Mouse (Mus musculus) macrophage (primary cell): ENCODE data around the gene Pkd1l1. TPM values are rescaled to one million over a fixed set of nuclear protein-coding genes. Genes with fewer than 3 reads are reported as not detected.

Source experiments
- H3K27ac ChIP-seq: fragments of 350-480 bp; formaldehyde crosslinking; 2 replicates; pipeline ENCODE4 v1.9.0; 2021
- H3K36me3 ChIP-seq: fragments of 350-480 bp; formaldehyde crosslinking; 2 replicates; pipeline ENCODE4 v1.9.0; 2021; ENCODE audit errors: inconsistent target
- H3K4me3 ChIP-seq: fragments of 350-480 bp; formaldehyde crosslinking; 2 replicates; pipeline ENCODE4 v1.9.0; 2021; ENCODE audit errors: inconsistent target
- H3K79me2 ChIP-seq: fragments of 350-480 bp; formaldehyde crosslinking; 2 replicates; pipeline ENCODE4 v1.9.0; 2021; ENCODE audit errors: inconsistent target
- WGBS: methylation state at CpG from one replicate; pipeline ENCODE4 v1.1.7; 2026; ENCODE audit warnings: inconsistent platforms; ENCODE audit not compliant: missing documents; 5-methylcytosine and 5-hydroxymethylcytosine counted together
- polyA plus RNA-seq: library from polyadenylated mRNA; stranded (reverse); fragments of 250-400 nt; gene quantifications from 3 replicates; pipeline ENCODE4 v1.2.4, GENCODE M21; 2018; ENCODE audit warnings: inconsistent platforms

Gene Pkd1l1
- polyA plus RNA-seq, 1 experiment from 2014 or later = not detected

DNA sequence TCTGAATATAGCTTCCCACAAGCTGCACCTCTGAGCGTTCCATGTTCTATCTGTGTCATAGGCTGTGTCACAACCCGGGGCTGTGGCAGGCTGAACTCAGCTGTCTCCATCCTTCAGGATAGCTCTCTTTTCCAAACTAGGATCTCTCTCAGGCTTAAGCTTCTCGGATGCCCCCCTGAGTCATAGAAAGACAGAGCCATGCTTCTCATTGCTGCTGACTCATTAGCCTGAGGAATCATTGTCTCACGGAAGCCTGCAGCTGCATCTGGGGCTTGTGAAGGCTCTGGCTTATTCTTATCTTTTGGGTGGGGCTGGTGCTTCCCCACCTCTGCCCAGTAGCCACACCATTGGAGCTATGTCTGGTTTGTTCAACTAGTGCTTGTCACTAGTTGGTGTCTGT, 151.7 kb downstream of the Pkd1l1 start:
- WGBS = 90% methylated on average over 4 of the region's 4 CpGs
- Histone ChIP-seq H3K79me2 (no peaks in the 10 kb centered on the region), H3K4me3 (no peak overlapping the region), H3K36me3 (no peaks in the 10 kb centered on the region), H3K27ac (no peak overlapping the region)

- no peak overlapping the region for H3K27ac ChIP-seq
These were observed 155.7 kb downstream of the Pkd1l1 start for GRCm38 (mm10) chr11:8817376-8817775.

DNA sequence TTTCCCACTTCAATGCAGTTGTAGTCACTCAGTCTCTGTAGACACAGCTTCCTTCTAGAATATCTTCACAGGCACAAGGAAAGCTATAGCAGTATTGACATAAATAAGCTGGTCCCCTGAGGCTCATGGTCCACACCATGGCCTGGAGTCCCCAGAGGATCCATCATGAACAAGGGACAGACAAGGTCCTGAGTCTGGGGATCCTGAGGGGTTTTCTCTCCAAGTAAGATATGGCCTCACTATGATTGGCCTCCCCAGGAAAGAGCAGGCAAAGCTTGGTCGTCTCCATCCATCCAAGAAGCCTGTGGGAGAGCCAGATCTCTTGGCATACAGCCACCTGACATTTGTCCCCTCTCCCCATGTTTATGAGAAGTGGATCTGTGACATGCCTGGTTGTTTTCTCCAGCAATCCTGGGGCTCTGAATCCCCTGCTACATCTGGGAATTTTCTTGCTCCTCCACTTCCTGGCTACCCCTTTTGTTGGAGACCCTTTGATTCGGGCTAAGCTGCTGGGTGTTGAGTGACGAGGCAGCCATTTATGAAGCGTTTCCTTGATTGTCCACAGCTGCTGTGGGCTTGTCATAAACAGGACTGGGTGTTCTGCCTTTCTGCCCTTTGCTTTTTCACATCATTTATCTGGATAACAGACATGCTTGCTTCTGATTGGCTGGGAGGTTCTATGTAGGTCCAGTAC, 158.8 kb downstream of the Pkd1l1 start:
- H3K79me2 ChIP-seq = no peaks in the 10 kb centered on the region
- 88% methylated on average over 4 of the region's 4 CpGs for WGBS
- H3K4me3 ChIP-seq = no peak overlapping the region
- no peaks in the 10 kb centered on the region for H3K36me3 ChIP-seq
- H3K27ac ChIP-seq = no peak overlapping the region

More at GRCm38 (mm10) chr11:8817376-8817775, 155.7 kb downstream of the Pkd1l1 start:
- Histone ChIP-seq H3K4me3 (no peak overlapping the region), H3K36me3 (no peaks in the 10 kb centered on the region), H3K79me2 (no peaks in the 10 kb centered on the region)
- WGBS = 61% methylated on average over 3 of the region's 3 CpGs

DNA sequence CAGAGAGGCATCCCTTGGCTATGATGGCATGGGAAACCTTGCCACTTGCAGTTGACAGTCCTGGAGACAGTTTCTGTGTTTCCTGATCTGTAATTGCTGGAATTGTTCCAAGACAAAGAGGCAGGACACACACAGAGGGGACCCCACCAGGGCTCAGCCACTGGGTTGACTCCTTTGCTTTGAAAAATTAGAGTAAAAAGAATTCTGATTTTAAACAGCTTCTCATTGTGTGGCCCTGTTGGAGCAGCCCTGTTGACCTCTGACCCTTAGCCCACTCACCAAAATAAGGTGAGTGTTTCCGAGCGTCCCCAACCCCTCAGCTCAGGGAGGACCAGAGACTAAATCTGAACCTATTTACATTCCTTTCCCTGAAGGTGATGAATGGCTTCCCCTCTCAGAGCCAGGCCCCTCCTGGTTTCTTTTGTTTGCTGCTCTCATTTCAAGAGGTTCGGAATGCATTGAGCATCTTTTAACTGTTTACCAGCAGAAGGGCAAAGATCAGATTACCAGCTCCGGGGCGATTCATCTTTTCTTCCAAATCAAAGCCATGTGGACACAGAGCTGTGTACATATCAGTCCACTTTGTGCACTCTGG, 161.5 kb downstream of the Pkd1l1 start:
- no peaks in the 10 kb centered on the region for H3K36me3 ChIP-seq
- 69% methylated on average over 5 of the region's 5 CpGs for WGBS
- H3K27ac ChIP-seq = no peak overlapping the region

DNA sequence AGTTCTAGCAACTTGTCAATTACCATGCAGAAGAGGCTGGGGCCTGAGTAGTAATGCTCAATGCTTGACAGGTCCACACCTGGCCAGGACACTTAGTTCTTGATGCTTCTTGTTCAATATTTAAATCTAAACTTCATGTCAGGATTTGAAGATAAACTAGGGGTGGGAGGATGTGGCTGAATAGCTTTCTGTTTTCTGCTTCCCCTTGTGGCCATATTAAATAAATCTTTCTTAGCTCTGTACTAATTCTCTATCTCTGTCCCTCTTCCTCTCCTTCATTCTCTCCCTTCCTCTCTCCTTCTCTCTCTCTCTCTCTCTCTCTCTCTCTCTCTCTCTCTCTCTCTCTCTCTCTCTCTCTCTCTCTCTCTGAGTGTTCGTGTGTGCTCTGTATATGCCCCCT, 163.4 kb downstream of the Pkd1l1 start:
- Histone ChIP-seq H3K36me3 (no peaks in the 10 kb centered on the region), H3K27ac (no peak overlapping the region), H3K79me2 (no peaks in the 10 kb centered on the region), H3K4me3 (no peak overlapping the region)
- no CpG with 5 or more reads among the region's 1 CpGs for WGBS

More for the DNA sequence above, 161.5 kb downstream of the Pkd1l1 start:
- Histone ChIP-seq H3K79me2 (no peaks in the 10 kb centered on the region), H3K4me3 (no peak overlapping the region)

GRCm38 (mm10) chr11:8807009-8807408, 166.1 kb downstream of the Pkd1l1 start:
- no peaks in the 10 kb centered on the region for H3K36me3 ChIP-seq
- H3K4me3 ChIP-seq = no peak overlapping the region
- no peaks in the 10 kb centered on the region for H3K79me2 ChIP-seq
- H3K27ac ChIP-seq = no peak overlapping the region
- 86% methylated on average over 4 of the region's 4 CpGs for WGBS

GRCm38 (mm10) chr11:8804178-8804577, 168.9 kb downstream of the Pkd1l1 start:
- WGBS = 100% methylated on average over 3 of the region's 3 CpGs
- Histone ChIP-seq H3K36me3 (no peaks in the 10 kb centered on the region), H3K4me3 (no peak overlapping the region), H3K27ac (no peak overlapping the region), H3K79me2 (no peaks in the 10 kb centered on the region)

- Histone ChIP-seq H3K79me2 (no peaks in the 10 kb centered on the region), H3K36me3 (no peaks in the 10 kb centered on the region), H3K27ac (no peak overlapping the region), H3K4me3 (no peak overlapping the region)
- 89% methylated on average over 5 of the region's 5 CpGs for WGBS
These were observed 175.6 kb downstream of the Pkd1l1 start for GRCm38 (mm10) chr11:8797486-8797885.

- Histone ChIP-seq H3K4me3 (no peak overlapping the region), H3K36me3 (no peaks in the 10 kb centered on the region), H3K27ac (no peak overlapping the region), H3K79me2 (no peaks in the 10 kb centered on the region)
- 96% methylated on average over 3 of the region's 3 CpGs for WGBS
These were observed 178.0 kb downstream of the Pkd1l1 start for GRCm38 (mm10) chr11:8795031-8795430.

DNA sequence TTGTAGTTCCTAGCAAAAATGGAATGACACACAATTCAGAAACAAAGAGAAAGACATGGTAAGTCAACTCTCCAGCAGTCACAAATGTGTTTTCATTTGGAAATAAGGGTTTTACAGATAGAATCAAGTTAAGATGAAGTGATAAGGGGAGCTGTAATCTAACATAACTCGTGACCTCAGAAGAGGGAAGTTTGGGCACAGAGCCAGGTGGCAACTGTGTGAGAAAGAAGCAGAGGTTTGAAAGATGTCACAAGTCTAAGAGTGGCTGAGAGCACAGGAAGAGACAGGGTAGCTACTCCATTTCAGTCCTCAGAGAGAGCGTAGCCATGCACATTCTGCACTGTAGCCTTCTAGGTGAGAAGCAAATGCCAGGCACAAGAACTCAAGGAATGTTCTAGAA, 180.9 kb downstream of the Pkd1l1 start:
- Histone ChIP-seq H3K27ac (no peak overlapping the region), H3K4me3 (no peak overlapping the region), H3K36me3 (no peaks in the 10 kb centered on the region), H3K79me2 (no peaks in the 10 kb centered on the region)
- 22% methylated on average over 2 of the region's 2 CpGs for WGBS

DNA sequence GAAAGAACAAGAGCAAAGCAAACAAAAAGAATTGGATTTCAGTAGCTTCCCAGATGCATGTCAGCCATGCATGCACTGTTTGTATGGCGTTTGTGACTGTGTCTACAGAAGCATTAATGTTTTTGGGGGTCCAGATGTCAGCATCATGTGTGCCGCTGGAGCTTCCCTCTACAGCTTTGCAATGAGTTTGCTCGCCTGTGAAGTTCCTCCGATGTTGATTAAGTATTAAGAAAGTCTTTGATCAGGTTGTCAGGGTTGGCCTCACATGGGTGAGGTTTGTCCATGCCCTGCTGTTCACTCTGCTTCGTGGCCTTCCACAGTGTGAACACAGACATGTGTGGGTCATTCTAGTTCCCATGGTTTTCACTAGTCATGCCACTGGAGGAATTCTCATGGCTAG, 183.9 kb downstream of the Pkd1l1 start:
- H3K4me3 ChIP-seq = no peak overlapping the region
- no peaks in the 10 kb centered on the region for H3K79me2 ChIP-seq
- H3K36me3 ChIP-seq = no peaks in the 10 kb centered on the region
- WGBS = 92% methylated on average over 5 of the region's 5 CpGs
- no peak overlapping the region for H3K27ac ChIP-seq

GRCm38 (mm10) chr11:8787604-8788003, 185.5 kb downstream of the Pkd1l1 start:
- Histone ChIP-seq H3K36me3 (no peaks in the 10 kb centered on the region), H3K79me2 (no peaks in the 10 kb centered on the region), H3K27ac (no peak overlapping the region), H3K4me3 (no peak overlapping the region)
- 58% methylated on average over 3 of the region's 3 CpGs for WGBS

DNA sequence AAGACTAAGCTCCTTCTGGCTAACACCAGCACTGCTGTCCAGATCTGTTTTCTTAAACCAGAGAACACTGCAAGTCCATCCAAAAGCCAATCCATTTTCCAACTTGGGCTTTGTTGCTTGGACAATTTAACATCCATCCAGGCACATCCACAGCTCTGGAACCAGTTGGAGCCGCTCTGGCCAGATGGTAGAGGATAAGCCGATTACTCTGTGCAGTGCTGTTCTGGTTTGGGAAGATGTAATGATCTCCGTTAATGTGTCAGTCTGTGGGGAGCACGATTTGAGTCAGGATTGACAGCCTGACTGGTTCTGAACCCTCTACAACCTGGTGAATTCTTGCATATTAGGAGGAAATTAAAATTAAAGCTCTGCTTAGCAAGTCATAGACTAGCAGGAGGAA, 188.7 kb downstream of the Pkd1l1 start:
- Histone ChIP-seq H3K4me3 (no peak overlapping the region), H3K36me3 (no peaks in the 10 kb centered on the region), H3K27ac (no peak overlapping the region), H3K79me2 (no peaks in the 10 kb centered on the region)
- 89% methylated on average over 4 of the region's 4 CpGs for WGBS

DNA sequence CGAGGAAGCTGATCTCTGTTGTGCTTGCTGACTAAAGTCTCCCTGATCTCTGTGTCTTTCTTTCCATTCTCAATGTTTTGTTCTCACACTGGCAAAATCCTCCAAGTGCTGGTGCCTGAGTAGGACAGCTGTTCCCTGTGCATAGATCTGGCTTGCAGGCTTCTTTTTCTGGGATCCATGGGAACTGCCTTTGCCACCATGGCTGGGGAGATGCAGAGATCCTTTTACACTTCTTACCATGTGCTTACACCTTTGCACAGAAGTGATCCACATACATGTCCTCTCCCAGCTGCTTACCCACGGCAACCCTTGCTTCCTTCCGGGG, 191.0 kb downstream of the Pkd1l1 start:
- WGBS = 93% methylated on average over 3 of the region's 3 CpGs
- H3K79me2 ChIP-seq = no peaks in the 10 kb centered on the region
- H3K4me3 ChIP-seq = no peak overlapping the region
- no peaks in the 10 kb centered on the region for H3K36me3 ChIP-seq
- no peak overlapping the region for H3K27ac ChIP-seq

DNA sequence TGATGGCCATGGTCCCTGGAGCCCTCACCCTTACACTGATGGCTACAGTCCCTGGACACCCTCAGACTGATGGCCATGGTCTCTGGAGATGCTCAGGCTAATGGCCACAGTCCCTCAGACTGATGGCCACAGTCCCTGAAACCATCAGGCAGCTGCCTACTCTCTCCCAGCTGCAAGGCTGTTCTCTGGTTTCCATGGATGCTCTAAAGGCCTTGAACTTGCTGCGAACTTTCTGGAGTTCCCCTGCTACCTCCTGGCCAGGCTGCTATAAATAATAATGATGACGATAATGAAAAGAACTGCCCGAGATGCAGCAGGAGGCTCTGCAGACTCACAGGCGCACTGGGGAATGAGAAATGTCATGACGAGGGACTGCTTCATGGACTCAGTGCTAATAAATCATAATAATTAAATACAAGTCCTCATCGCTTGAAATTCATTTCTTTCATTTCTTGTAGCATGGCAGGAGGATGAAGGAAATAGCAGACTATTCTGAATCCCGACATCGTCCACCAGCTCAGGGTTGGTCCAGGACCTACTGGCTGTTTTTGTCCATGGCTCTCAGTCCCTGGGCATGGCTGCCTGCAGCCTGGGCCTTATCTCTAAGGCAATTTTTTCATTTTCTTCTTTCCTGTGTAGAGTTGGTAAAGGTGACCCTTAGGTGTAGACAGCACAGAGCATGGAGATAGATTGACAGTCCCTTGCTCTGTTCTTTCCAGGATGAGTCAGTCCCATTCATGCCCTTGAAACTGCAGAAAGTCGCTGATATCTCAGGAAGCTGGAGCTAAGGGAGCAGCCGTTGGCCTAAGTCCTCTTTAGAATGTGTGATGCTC, 191.5 kb downstream of the Pkd1l1 start:
- 90% methylated on average over 10 of the region's 10 CpGs for WGBS
- Histone ChIP-seq H3K79me2 (no peaks in the 10 kb centered on the region), H3K4me3 (no peak overlapping the region), H3K36me3 (no peaks in the 10 kb centered on the region), H3K27ac (no peak overlapping the region)
